Mouse (Mus musculus) adrenal gland, adult 2 months (tissue): ENCODE data around the gene Phlda3. TPM values are rescaled to one million over a fixed set of nuclear protein-coding genes. Genes with fewer than 3 reads are reported as not detected.
A peak's percentile ranks its signal among the peaks of the same experiment; 100 is the strongest.

Source experiments
- DNase-seq: peaks from one replicate; pipeline ENCODE4 v3.0.0; 2021
- polyA plus RNA-seq: library from polyadenylated mRNA; depleted of rRNA; stranded (reverse); fragments of >200 nt; gene quantifications from 2 replicates; pipeline ENCODE4 v1.2.3, GENCODE M21; 2012
- total RNA-seq, 2 experiments: library from RNA; stranded (reverse); gene quantifications; 2 replicates each; pipeline ENCODE4 v1.2.3; 2021

The Phlda3 gene
- total and polyA plus RNA-seq, 3 experiments: 35.1 to 119 (median 83.1) TPM

- no peak for DNase-seq
These were observed 6.2 kb upstream of the Phlda3 start for GRCm38 (mm10) chr1:135759685-135760084.

- no peak for DNase-seq
These were observed 5.7 kb upstream of the Phlda3 start for GRCm38 (mm10) chr1:135760216-135760615.

- DNase-seq: no peak
These were observed 4.2 kb upstream of the Phlda3 start for GRCm38 (mm10) chr1:135761728-135762127.

GRCm38 (mm10) chr1:135763503-135764205 lies 2.3 kb upstream of the Phlda3 start:
- DNase-seq: no peak

- no peak for DNase-seq
These were observed 1.8 kb upstream of the Phlda3 start for GRCm38 (mm10) chr1:135764206-135764528.

- DNase-seq: peak; percentile 21
These were observed 830 bp downstream of the Phlda3 start for GRCm38 (mm10) chr1:135766592-135767306.

- DNase-seq: peak; percentile 21
These were observed 1.5 kb downstream of the Phlda3 start for GRCm38 (mm10) chr1:135767324-135767890.

- DNase-seq: no peak
These were observed 2.5 kb downstream of the Phlda3 start for GRCm38 (mm10) chr1:135768400-135768799.

GRCm38 (mm10) chr1:135770237-135770636 lies 4.3 kb downstream of the Phlda3 start:
- no peak for DNase-seq

GRCm38 (mm10) chr1:135770896-135771572 lies 5.1 kb downstream of the Phlda3 start:
- peak; percentile 78 for DNase-seq

GRCm38 (mm10) chr1:135771573-135771970 lies 5.7 kb downstream of the Phlda3 start:
- no peak for DNase-seq

- DNase-seq: no peak
These were observed 10.7 kb downstream of the Phlda3 start for GRCm38 (mm10) chr1:135776596-135776995.

GRCm38 (mm10) chr1:135777046-135777445 lies 11.1 kb downstream of the Phlda3 start:
- DNase-seq: no peak

GRCm38 (mm10) chr1:135778780-135779535 lies 13.0 kb downstream of the Phlda3 start, which contains the start of gene Tnni1:
Gene Tnni1, plus strand, starts transcription at chr1:135779434.
- no peak for DNase-seq

- DNase-seq: no peak
These were observed 14.7 kb downstream of the Phlda3 start for GRCm38 (mm10) chr1:135780649-135781048.

- peak; percentile 74 for DNase-seq
These were observed 15.3 kb downstream of the Phlda3 start for GRCm38 (mm10) chr1:135781220-135781619.

GRCm38 (mm10) chr1:135782816-135783215 lies 16.9 kb downstream of the Phlda3 start:
- no peak for DNase-seq

GRCm38 (mm10) chr1:135787799-135788198 lies 21.9 kb downstream of the Phlda3 start:
- DNase-seq: peak; percentile 67

GRCm38 (mm10) chr1:135788708-135789107 lies 22.8 kb downstream of the Phlda3 start:
- peak; percentile 33 for DNase-seq

- DNase-seq: peak; percentile 62
These were observed 23.9 kb downstream of the Phlda3 start for GRCm38 (mm10) chr1:135789815-135790214.

- DNase-seq: no peak
These were observed 26.4 kb downstream of the Phlda3 start for GRCm38 (mm10) chr1:135792143-135792939.
